Mouse (Mus musculus) right cerebral cortex, postnatal 10 days (tissue): ENCODE results near the gene Fads1.

Source experiments
- DNase-seq, 2 experiments: peaks; one replicate each; pipeline ENCODE4 v3.0.0; 2021; ENCODE audit warnings: low spot score in 2 of 2

The Fads1 gene

GRCm38 (mm10) chr19:10210885-10211284 lies 28.2 kb downstream of the Fads1 start:
- no peak for DNase-seq

DNA sequence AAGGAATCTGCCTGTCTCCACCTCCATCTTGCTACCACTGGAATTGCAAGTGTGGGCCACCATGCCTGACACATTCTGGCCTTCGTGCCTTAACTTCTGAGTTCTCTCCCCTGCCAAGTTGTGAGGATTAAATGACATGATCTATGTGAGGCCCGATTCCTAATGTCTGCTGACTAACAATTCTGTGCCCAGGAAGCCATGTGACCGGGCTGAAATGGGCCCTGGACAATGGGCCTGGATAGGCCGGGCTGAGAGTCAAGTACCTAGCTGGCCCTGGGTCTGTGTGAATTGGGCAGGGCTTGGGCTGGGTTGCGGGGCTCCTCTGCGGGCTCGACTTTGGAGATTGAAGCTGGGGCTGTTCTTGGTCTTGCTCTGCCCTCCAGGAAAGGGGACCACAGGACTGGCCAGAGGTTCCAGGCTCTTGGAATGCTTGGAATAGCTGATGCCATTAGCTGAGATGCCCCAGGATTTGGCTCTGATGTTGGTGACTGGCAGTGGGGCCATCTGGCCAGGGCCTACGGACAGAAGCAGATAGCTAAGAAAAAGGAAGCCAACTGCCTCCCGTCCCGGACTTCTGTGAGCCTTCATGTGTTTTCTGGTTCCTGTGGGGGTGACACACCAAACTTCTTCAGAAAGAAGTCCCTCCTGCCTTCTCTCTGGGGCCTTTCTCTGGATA lies 31.2 kb downstream of the Fads1 start:
- DNase-seq = no peak

- no peak for DNase-seq
Measured at GRCm38 (mm10) chr19:10216101-10216500, 33.4 kb downstream of the Fads1 start.

GRCm38 (mm10) chr19:10219108-10219507 lies 36.4 kb downstream of the Fads1 start:
- peak in 1 of 2 experiments; percentile 51 for DNase-seq

- DNase-seq = no peak
Measured at GRCm38 (mm10) chr19:10219593-10219992, 36.9 kb downstream of the Fads1 start.

DNA sequence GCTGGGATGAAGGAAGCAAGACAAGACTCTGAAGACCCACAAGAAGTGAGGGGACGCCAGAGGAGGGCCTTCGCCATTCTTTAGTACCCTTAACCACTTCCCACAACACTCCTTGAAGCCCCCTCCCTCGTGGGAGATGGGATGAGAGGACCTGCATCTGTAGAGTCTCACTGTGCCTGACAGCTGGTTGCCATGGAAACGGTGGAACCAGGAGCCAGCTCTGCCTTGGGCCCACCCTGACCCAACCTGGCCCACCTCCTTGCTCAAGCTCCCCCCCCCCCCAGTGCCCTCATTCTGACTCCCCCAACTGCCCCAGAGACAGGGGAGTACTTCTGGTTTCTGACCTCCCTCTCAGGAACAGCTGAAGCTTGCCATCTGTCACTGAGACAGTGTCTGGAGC lies 38.9 kb downstream of the Fads1 start:
- DNase-seq = no peak

DNA sequence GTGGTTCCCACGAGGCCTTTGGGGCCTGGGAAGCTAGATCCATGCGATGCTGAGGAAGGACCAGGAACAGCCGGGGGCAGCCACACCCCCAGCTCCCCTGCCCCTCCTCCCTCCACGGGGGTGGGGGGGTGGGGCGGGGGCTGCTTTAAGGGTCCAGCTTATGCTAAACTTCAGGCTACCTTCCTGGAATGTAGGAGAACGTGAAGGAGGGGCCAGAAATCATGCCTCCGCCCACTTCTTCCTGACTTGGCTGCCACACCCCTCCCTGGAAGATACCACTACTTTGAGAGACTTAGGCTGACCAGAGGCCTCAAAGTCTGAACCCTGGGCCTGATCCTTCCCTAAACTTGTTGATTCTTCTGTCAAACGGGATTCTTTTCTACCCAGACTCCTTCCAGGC lies 40.0 kb downstream of the Fads1 start:
- no peak for DNase-seq

- no peak for DNase-seq
Measured at GRCm38 (mm10) chr19:10223561-10223960, 40.9 kb downstream of the Fads1 start.

DNA sequence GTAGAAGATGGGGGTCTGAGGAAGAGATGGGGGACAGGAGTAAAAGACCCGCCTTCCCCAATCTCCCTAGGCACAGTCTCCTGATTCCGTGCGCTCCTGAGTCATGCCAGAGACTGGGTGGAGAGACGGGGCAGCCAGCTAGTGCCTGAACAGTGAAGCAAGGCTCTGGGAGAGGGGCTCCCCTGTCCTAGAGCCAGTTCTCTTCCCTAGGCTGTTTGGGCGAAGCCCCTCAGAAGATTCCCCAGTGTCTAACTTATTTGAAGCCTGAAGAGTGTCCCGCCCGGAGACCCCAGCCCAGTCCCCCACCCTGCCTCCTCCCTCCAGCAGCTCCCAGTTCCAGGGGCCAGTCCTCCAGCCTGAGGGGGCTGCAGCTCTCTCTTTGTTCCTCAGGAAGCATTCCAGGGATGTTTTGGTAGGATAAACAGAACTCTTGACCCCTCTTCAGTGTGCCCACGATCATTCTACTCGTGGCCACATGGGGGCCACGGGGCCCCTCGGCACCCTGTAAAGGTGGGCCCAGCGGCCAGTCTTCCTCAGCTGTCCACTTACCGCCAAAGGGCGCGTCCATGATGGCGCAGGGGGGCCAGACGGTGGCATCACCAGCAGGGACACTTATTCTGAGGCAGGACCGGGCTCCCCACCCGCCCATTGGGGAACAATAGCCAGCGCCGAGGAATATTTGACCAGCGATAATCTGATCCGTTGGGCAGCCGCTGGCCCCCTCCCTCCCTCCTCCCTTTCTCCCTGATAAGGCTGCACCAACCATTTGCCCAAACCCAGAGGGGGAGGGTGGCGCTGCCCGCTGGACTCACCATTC lies 42.2 kb downstream of the Fads1 start:
- DNase-seq = no peak

GRCm38 (mm10) chr19:10225767-10226166 lies 43.1 kb downstream of the Fads1 start:
- DNase-seq = no peak

GRCm38 (mm10) chr19:10231016-10231415 lies 48.3 kb downstream of the Fads1 start:
- no peak for DNase-seq

DNA sequence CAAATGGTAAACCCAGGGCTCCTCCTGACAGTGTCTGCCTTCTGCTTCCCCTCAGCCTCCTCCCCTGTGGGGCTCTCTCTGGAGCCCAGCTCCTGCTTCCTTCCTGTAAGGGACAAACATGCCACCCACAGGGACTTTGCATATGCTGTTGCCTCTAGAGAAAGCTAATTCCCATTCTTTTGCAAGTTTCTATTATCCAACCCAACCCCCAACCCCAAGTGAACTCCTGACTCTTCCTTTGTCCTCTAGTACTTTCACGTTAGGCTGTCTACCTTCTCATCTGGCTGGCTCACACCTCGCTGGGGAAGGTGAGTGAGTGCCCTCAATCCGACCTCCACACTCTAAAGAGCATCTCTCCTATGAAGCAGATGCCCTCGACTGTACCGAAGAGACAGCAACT lies 49.2 kb downstream of the Fads1 start:
- no peak for DNase-seq

DNA sequence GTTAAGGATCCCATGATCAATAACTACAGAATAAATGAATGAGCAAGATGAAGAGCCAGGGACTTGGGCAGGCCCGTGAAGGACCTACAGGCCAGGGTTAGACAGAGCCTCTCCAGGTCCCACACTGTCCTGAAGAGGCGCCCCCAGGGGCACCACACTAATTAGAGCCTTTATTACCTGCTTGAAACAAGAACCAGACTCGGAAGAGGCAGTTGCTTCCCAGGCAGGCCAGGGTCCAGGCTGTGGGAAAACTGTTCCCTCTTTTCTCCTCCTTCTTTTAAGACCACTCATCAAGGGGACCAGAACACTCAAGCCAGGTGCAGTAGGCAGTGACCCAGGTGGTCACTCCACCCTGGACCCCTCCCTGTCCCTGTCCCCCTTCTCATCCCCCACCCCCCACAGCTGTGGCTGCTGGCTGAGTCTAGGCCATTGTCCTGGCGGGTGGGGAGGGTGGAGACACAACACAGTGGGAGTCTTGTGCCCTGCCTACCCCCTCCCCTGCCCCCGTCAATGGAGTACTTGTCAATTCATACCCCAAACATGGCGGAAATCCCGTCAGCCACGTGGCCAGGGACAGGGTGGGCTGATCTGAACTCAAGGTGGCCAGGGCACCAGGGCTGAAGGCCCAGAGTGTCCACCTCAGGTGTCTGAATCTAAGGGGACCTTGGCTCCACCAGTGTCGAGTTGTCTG lies 49.8 kb downstream of the Fads1 start:
- no peak for DNase-seq

- no peak for DNase-seq
Measured at GRCm38 (mm10) chr19:10235784-10236565, 53.3 kb downstream of the Fads1 start.

GRCm38 (mm10) chr19:10238477-10238876 lies 55.8 kb downstream of the Fads1 start:
- no peak for DNase-seq

- DNase-seq = no peak
Measured at GRCm38 (mm10) chr19:10239419-10239818, 56.7 kb downstream of the Fads1 start.

DNA sequence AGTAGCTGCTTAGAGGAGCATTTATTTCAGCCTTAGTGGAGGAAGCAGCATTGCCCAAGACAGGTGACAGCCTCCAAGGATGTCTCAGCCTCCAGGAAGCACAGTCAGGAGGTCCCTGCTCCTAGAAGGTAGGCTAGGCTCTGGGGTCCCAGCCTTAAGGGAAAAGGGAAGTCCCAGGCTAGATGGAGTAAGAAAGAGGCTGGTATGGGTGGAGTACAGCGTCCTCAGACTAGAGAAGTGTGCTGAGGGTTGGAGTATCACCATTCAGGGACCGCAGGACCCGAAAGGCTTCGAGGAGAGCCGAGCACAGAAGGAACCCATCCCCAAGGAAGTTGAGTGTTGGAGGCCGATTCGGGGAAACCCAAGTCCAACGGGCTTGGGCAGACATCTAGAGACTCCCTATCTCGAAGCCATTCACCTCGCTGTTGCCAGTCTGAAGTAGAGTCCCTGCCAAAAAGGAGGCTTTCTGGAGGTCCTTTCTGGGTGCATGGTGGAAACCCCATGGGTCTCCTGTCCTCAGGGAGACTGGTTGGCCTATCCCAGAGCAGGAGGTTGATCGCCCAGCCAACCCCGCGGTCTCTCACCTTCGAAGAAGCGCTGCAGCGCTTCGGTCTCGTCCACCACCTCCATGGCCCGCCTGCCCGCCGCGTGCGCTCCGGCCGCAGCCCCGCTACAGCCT lies 57.4 kb downstream of the Fads1 start:
- no peak for DNase-seq

DNA sequence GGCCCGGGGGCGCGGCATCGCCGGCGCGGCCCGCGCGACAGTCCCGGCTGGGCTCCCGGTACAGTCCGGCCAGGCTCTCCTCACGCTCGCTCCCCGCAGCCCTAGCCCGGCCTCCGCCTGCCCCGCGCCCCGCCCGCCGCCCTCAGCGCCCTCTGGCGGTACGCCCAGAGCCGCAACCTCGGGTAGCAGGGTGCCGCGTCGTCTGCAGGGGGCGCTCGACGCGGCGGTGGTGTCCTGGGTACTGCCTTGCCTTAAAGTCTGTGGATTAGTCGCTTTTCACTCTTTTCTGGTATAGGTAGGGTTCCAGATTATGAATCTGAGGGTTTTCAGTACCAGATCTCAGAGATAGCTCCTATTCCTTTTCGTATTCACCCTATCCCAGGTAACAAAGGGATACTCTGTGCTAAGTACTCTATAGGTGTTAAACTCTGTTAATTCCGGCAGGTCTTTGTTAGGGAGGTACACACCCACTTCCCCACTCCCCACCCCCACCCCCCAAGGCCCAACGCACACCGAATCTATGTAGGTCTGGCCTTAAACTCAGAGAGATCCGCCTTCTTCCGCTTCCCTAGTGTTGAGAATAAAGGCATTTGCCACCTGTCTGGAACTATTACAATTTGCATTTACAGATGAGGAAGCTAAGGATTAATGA lies 58.1 kb downstream of the Fads1 start, which contains the start of gene Myrf:
Gene Myrf, minus strand, starts transcription at position 95 of the 652 bp plus-strand sequence.
- DNase-seq = peak in 1 of 2 experiments; percentile 68

GRCm38 (mm10) chr19:10242916-10243315 lies 60.2 kb downstream of the Fads1 start:
- no peak for DNase-seq

DNA sequence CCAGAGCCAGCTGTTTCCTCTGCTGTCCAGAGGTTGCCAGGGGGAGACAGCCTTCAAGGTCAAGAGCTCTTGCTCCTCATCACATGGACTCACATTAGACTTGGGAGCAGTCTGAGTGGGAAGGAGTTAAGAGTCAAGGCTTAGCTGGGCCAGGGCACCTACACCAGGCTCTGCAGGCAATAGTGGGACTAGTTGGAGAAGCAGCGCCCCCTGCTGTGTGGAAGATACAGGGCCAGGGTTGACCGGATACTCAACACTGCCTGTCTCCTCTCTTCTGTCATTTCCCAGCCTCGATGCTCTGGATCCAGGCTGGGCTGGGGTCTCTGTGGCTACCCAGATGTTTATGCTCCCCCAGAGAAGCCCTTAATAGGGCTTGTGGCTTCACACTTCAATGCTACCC lies 61.5 kb downstream of the Fads1 start:
- DNase-seq = peak; percentile 63 to 70
